Mouse (Mus musculus) embryonic facial prominence, embryonic 11.5 days (tissue): ENCODE measurements at regions not wholly inside any gene's neighbourhood (a gene's known extent, or its start where the extent isn't known, plus 50 kb on each side); places are given as distances from the start of the nearest gene placed in this dataset.

Experiments
- ATAC-seq: fragments of 200-750 bp; cut with Nextera tagmentation; replicated peaks from 2 replicates; pipeline ENCODE4 v1.8.0; 2017; ENCODE audit warnings: low read depth; ENCODE audit not compliant: insufficient number of reproducible peaks, low FRiP score, low TSS enrichment
- DNase-seq: peaks from one replicate; pipeline ENCODE4 v3.0.0-alpha.2; 2015; ENCODE audit warnings: low spot score
- H3K27ac ChIP-seq: fragments of 300-500 bp; sonication (generic); replicated peaks from 2 replicates; pipeline ENCODE4 v1.5.1; 2014; ENCODE audit warnings: mild to moderate bottlenecking, low read depth, low read length, control low read depth
- H3K27me3 ChIP-seq: fragments of 300-500 bp; sonication (generic); 2 replicates; pipeline ENCODE4 v1.6.1; 2014; ENCODE audit warnings: mild to moderate bottlenecking, low read length, moderate library complexity, mixed read lengths; ENCODE audit not compliant: control insufficient read depth, insufficient read depth
- H3K36me3 ChIP-seq: fragments of 300-500 bp; sonication (generic); replicated peaks from 2 replicates; pipeline ENCODE4 v1.6.1; 2014; ENCODE audit warnings: low read depth, mild to moderate bottlenecking, low read length, moderate library complexity, mixed read lengths; ENCODE audit not compliant: control insufficient read depth, insufficient read depth
- H3K4me1 ChIP-seq: fragments of 300-500 bp; sonication (generic); 2 replicates; pipeline ENCODE4 v1.6.1; 2014; ENCODE audit warnings: low read length, mixed read lengths; ENCODE audit not compliant: control insufficient read depth, insufficient read depth
- H3K4me2 ChIP-seq: fragments of 300-500 bp; sonication (generic); 2 replicates; pipeline ENCODE4 v1.6.1; 2014; ENCODE audit warnings: low read depth, mild to moderate bottlenecking, control low read depth, low read length, moderate library complexity
- H3K4me3 ChIP-seq: fragments of 300-500 bp; sonication (generic); 2 replicates; pipeline ENCODE4 v1.5.1; 2014; ENCODE audit warnings: low read depth, low read length, control low read depth
- H3K9ac ChIP-seq: fragments of 300-500 bp; sonication (generic); replicated peaks from 2 replicates; pipeline ENCODE4 v1.6.1; 2014; ENCODE audit warnings: mild to moderate bottlenecking, control low read depth, low read length
- H3K9me3 ChIP-seq: fragments of 300-500 bp; sonication (generic); replicated peaks from 2 replicates; pipeline ENCODE4 v1.6.1; 2016; ENCODE audit warnings: mild to moderate bottlenecking, low read length, inconsistent platforms, mixed read lengths; ENCODE audit not compliant: control insufficient read depth
- WGBS: fragments of 180-500 bp; shearing (Covaris S2); extraction: QIAGEN DNeasy Blood & Tissue Kit; methylation state at CpG from one replicate; pipeline ENCODE4 v1.1.7; 2014; 5-methylcytosine and 5-hydroxymethylcytosine counted together

DNA sequence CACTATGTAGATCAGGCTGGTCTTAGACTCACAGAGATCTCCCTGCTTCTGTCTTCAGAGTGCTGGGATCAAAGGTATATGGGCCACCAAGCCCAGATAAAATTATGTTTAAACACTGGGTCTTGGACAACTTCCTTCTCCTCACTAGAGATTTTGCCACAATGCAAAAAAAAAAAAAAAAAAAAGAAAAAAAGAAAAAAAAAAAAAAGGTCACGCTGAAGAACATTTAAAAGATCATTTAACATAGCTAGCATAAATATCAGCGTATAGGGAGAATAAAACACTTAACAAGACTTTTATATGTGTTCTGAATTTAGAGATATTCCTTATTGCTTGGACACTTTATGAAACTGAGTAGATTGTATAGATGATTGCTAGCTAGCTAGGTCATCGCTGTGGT, 137.1 kb upstream of the Slc38a2 start:
- H3K4me1 ChIP-seq, result no peaks in the 10 kb centered on the region
- H3K27me3 ChIP-seq, result no peaks in the 10 kb centered on the region
- no peak overlapping the region for H3K9ac ChIP-seq
- no peaks in the 10 kb centered on the region for H3K9me3 ChIP-seq
- no peaks in the 10 kb centered on the region for H3K36me3 ChIP-seq
- no peak overlapping the region for H3K4me2 ChIP-seq
- no peak overlapping the region for H3K27ac ChIP-seq
- 93% methylated on average over 3 of the region's 3 CpGs for WGBS
- no peak for ATAC-seq
- H3K4me3 ChIP-seq, result no peak overlapping the region
- DNase-seq, result no peak

DNA sequence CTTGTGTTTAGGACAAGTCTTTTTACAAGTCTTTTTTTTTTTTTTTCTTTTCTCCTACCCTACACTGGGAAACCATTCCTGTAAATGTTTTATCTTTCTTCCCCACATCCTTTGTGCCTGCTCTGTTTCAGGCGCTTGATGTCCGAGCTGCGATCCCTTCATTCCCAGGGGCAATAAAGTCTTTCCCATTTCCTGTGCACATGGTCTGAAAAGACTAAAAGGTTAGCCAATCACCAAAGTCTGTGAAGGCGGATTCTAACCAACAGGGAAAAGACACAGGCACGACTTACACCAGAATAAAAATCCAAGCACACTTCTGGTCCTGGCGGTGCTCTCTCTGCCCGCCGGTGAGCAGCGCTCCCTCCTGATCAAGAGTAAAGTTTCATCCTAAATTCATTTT, 135.3 kb upstream of the Slc38a2 start:
- H3K9me3 ChIP-seq, result no peaks in the 10 kb centered on the region
- ATAC-seq, result no peak
- 65% methylated on average over 9 of the region's 9 CpGs for whole genome bisulfite sequencing
- no peak overlapping the region for H3K9ac ChIP-seq
- no peak for DNase-seq
- no peaks in the 10 kb centered on the region for H3K27me3 ChIP-seq
- no peak overlapping the region for H3K4me2 ChIP-seq
- no peaks in the 10 kb centered on the region for H3K4me1 ChIP-seq
- H3K36me3 ChIP-seq, result no peaks in the 10 kb centered on the region
- no peak overlapping the region for H3K4me3 ChIP-seq
- H3K27ac ChIP-seq, result no peak overlapping the region

DNA sequence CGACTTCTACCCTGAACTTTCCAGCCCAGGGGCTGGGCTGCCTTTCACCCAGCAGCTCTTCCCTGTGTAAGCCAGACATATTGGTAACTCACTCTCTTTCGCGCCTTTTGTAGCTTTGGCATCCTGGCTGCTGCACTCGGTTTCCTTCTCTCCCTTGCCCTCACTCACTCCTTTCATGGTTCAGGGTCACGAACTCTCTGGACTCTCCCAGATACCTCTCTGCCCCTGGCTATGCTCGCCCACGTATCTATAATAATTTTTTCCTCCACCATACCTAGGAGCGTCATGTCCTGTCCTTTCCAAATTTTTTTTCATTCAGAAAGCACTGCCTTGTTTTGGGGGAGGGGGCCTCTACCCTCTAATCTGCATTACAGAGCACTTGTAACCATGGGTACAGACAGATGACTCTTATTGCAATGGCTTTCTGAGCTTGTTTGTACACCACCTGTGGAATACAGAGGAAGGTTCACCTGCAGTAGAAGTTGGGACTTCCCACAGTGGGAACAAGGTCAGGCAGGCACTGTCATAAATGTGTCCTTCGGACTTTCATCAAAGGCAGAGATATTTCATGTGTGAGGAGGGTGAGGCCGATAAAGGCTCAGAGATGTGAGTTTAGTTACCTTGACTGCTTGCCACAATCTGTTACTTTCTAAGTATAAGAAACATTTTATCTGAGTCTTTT, 134.8 kb upstream of the Slc38a2 start:
- H3K27me3 ChIP-seq, result no peaks in the 10 kb centered on the region

DNA sequence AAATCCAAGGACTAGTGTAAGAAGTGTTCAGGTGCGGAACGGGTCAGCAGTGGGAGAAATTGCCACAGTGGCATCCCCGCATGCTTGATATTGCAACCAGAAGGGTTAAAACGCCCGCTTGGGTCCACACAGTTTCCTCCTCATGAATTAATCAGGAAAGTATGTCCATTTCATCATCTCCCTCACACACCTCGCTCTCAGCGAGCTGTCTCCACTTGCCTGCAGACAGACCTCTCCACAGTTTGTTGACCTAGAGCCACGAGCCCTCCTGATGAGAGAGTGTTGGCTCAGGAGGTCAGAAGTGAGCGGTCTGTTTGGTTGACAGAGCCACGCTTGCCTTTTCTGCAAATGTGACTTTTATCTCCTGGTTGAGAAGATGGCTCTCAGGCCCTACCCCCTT, 132.9 kb upstream of the Slc38a2 start:
- Histone ChIP-seq H3K9ac (no peak overlapping the region), H3K4me2 (no peak overlapping the region), H3K27ac (no peak overlapping the region), H3K27me3 (no peaks in the 10 kb centered on the region), H3K9me3 (no peaks in the 10 kb centered on the region), H3K4me1 (no peaks in the 10 kb centered on the region), H3K36me3 (no peaks in the 10 kb centered on the region), H3K4me3 (no peak overlapping the region)
- no peak for ATAC-seq
- WGBS, result 82% methylated on average over 10 of the region's 10 CpGs
- DNase-seq, result no peak

More for the DNA sequence above, 134.8 kb upstream of the Slc38a2 start:
- Histone ChIP-seq H3K36me3 (no peaks in the 10 kb centered on the region), H3K4me1 (no peaks in the 10 kb centered on the region), H3K9me3 (no peaks in the 10 kb centered on the region), H3K4me2 (no peak overlapping the region), H3K27ac (no peak overlapping the region), H3K9ac (no peak overlapping the region), H3K4me3 (no peak overlapping the region)
- DNase-seq (no peak), ATAC-seq (no peak)
- 79% methylated on average over 10 of the region's 10 CpGs for WGBS

DNA sequence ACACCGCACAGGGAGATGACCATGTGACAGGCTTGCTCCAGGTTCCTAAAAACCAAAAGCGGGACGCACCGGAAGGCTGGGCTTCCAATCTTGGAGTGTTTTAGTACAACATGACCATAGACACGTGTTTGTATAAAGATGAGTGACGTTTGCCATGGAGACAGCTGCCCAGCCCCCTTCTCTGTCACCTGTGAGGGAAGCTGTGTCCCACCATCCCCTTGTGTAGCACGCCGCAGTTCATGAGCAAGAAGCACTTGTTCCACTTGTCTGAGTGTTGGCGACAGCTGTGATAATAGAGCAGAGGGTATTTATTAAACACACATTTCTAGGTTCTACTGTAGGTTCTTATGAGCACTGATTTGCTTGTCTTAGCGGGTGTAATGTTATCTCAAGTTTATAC, 131.7 kb upstream of the Slc38a2 start:
- 89% methylated on average over 10 of the region's 10 CpGs for WGBS
- Histone ChIP-seq H3K9ac (no peak overlapping the region), H3K27ac (no peak overlapping the region), H3K4me2 (no peak overlapping the region), H3K4me1 (no peaks in the 10 kb centered on the region), H3K9me3 (no peaks in the 10 kb centered on the region), H3K4me3 (no peak overlapping the region), H3K36me3 (no peaks in the 10 kb centered on the region), H3K27me3 (no peaks in the 10 kb centered on the region)
- ATAC-seq, result no peak
- DNase-seq, result no peak

DNA sequence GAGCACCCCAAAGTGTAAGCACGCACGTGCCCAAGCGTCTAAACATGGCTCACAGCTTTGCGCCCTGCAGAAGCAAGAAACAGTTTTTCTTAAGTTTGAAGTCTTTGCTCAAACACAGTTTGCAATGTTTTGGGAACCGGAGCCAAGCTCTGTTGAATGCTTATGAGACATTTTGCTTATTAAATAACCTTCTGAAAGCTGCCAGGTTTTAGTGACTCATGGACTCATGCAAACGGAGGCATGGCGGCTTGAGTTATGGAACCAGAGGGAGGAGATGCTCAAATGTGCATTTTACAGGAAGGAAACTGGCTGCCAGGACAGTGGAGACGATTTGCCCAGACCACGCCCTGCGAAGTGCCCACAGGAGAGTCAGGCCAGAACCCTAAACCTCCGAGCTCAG, 131.0 kb upstream of the Slc38a2 start:
- Histone ChIP-seq H3K4me1 (no peaks in the 10 kb centered on the region), H3K9me3 (no peaks in the 10 kb centered on the region), H3K4me3 (no peak overlapping the region), H3K27me3 (no peaks in the 10 kb centered on the region), H3K4me2 (no peak overlapping the region), H3K9ac (no peak overlapping the region), H3K27ac (no peak overlapping the region), H3K36me3 (no peaks in the 10 kb centered on the region)
- no peak for DNase-seq
- no peak for ATAC-seq
- 89% methylated on average over 11 of the region's 11 CpGs for WGBS

DNA sequence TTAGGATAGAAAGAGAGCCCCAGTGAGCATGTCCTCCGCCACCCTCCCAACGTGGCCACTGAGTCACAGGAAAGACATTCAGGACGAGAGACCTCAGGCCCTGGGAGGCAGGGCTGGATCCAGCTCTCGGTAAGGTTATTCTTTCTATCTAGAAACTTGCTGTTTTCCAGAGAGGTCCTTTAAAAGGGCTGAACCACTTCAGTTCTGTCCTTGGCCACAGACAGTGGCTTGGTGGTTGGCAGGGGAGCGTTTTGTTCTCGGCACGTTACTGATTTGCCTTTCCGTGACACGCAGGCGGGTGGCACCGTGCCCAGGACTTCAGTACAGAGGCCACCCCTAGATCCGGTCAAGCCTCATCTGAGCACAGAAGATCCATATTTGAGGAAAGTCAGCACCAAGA, 130.4 kb upstream of the Slc38a2 start:
- Histone ChIP-seq H3K9ac (no peak overlapping the region), H3K27ac (no peak overlapping the region), H3K9me3 (no peaks in the 10 kb centered on the region), H3K27me3 (no peaks in the 10 kb centered on the region), H3K4me1 (no peaks in the 10 kb centered on the region), H3K4me2 (no peak overlapping the region), H3K4me3 (no peak overlapping the region), H3K36me3 (no peaks in the 10 kb centered on the region)
- 90% methylated on average over 12 of the region's 12 CpGs for WGBS
- no peak for DNase-seq
- ATAC-seq, result no peak

DNA sequence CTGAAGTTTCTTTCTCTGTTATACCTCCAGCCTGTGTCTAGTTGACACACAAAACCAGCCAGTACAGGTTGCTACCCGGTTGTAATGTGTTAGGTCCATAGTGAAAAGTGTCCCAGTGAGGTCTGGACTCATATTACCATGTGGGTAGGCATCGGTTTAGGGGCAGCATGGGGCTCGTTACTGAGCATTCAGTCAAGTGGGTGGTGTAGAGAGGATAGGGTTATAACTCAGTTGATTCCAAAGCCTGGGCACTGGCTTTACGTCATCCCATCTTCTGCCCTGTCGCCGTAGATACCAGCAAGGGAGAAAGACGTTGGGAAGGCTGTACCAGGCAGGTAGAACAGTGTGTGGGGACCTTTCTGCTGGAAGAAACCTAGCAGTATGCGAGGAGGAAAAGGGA, 129.2 kb upstream of the Slc38a2 start:
- H3K36me3 ChIP-seq, result no peaks in the 10 kb centered on the region
- no peak for ATAC-seq
- 90% methylated on average over 8 of the region's 8 CpGs for WGBS
- no peak overlapping the region for H3K27ac ChIP-seq
- no peak overlapping the region for H3K9ac ChIP-seq
- no peak for DNase-seq
- H3K27me3 ChIP-seq, result no peaks in the 10 kb centered on the region
- no peaks in the 10 kb centered on the region for H3K4me1 ChIP-seq
- no peak overlapping the region for H3K4me2 ChIP-seq
- H3K9me3 ChIP-seq, result no peaks in the 10 kb centered on the region
- H3K4me3 ChIP-seq, result no peak overlapping the region
